Mouse (Mus musculus) urinary bladder, postnatal 4 days (tissue): Measurements from ENCODE around the gene Pdzd7.

Source experiments
- DNase-seq, 2 experiments: peaks; one replicate each; pipeline ENCODE4 v3.0.0; 2021 to 2022; ENCODE audit warnings: low spot score in 2 of 2

The Pdzd7 gene

GRCm38 (mm10) chr19:44985159-44985988 is 60.1 kb downstream of the Pdzd7 start:
- no peak for DNase-seq

GRCm38 (mm10) chr19:44984420-44984819 is 61.1 kb downstream of the Pdzd7 start:
- no peak for DNase-seq

- no peak for DNase-seq
Measured at GRCm38 (mm10) chr19:44983366-44983765, 62.2 kb downstream of the Pdzd7 start.

GRCm38 (mm10) chr19:44982477-44983115 is 62.9 kb downstream of the Pdzd7 start:
- DNase-seq = no peak

GRCm38 (mm10) chr19:44980787-44981186 is 64.7 kb downstream of the Pdzd7 start:
- DNase-seq = no peak

GRCm38 (mm10) chr19:44977148-44977547 is 68.4 kb downstream of the Pdzd7 start:
- DNase-seq = no peak
